Comparison of ENCODE assay signal across 9 mouse cellular contexts in the genomic region with DNA sequence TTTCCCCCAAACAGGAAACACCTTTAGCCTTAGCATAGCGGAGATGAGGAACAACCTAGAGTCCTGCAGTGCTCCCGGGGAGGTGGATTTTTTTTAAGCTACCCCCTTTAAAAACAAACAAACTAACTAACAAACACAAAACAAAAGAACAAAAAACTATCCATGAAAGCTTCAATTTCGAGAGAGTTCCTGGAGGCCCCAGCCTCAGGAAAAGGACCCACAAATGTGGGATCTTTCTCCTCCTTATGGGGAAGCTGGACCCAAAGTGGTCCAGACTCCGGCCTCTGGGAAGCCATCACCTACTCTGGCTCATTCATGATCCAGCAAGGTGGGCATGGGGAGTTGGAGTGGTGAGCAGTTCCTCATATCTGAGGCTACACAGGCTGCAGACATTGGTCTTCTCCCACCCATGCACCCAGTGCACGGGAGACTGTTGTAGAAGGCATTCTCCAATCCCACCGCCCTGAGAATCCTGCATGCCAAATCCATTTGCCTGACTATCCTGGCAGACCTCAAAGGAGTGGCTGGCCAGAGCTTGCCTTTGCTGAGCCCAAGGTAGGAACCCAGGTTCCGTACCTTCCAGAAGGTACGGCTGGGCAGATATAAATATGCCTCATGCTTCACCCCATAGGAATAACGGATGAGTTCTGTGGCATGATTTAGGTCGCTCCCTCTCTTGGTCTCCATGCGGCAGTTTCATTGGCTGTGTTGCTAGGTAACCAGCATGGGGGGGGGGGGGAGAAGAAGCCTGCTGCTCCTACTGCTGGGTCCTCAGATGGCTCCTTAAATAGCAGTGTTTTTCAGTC. TPM values are rescaled to one million over a fixed set of nuclear protein-coding genes. Genes with fewer than 3 reads are reported as not detected.
DNase-seq lines count a peak whose midpoint lies in the region; ATAC-seq and TF ChIP-seq lines count a peak whose summit lies in the region.
"Had no signal": no experiment of that assay in that cellular context is flagged by ENCODE, and none has a peak within 500 bp of the region (broad histone marks: within the 10 kb centered on the region; RNA-seq: fewer than 3 reads in every experiment).

No protein-coding gene starts in this region.

- H3K9ac ChIP-seq in kidney, embryonic 15.5 days = no peak overlapping the region
- peak overlapping the region; percentile 8; the same call in 1 of the 2 replicates for H3K9ac ChIP-seq in hindbrain, embryonic 16.5 days (ENCODE audit: low read depth, low read length)
- H3K9ac ChIP-seq in neural tube, embryonic 15.5 days (replicated peaks) = no peak overlapping the region

- peaks cover 47% of the 10 kb centered on the region for H3K4me1 ChIP-seq in kidney, embryonic 15.5 days
- H3K4me1 ChIP-seq in kidney, adult 2 months (ENCODE audit: control insufficient read depth, insufficient read depth, low read length) = 0 out of 2 replicates have a peak, but pooled peaks cover 2% of the 10 kb centered on the region
- H3K4me1 ChIP-seq in cortical plate, adult 2 months (ENCODE audit: control insufficient read depth, insufficient read depth, low read length) = peaks cover 34% of the 10 kb centered on the region
- peaks cover 43% of the 10 kb centered on the region for H3K4me1 ChIP-seq in hindbrain, embryonic 16.5 days (ENCODE audit: control insufficient read depth, insufficient read depth, low read depth, low read length)
- peaks cover 53% of the 10 kb centered on the region for H3K4me1 ChIP-seq in neural tube, embryonic 15.5 days

- H3K4me3 ChIP-seq in kidney, embryonic 15.5 days (replicated peaks) = no peak overlapping the region
- no peak overlapping the region for H3K4me3 ChIP-seq in kidney, adult 2 months (ENCODE audit: insufficient read depth, low read depth, low read length)
- no peak overlapping the region for H3K4me3 ChIP-seq in cortical plate, adult 2 months (ENCODE audit: insufficient read depth, low read length)
- no peak overlapping the region for H3K4me3 ChIP-seq in hindbrain, embryonic 16.5 days (ENCODE audit: low read length)
- no peak overlapping the region for H3K4me3 ChIP-seq in neural tube, embryonic 15.5 days (replicated peaks)

- no peak for TF ChIP-seq POLR2A in kidney, adult 2 months (IDR thresholded peaks at IDR 0.05; ENCODE audit: low read depth, low read length)
- TF ChIP-seq POLR2A in cortical plate, adult 2 months (IDR thresholded peaks at IDR 0.05; ENCODE audit: extremely low read depth, insufficient read depth, low read length) = no peak

- 0 out of 2 replicates have a peak, but pooled peaks have one; percentile 34 for ATAC-seq in kidney, embryonic 15.5 days (replicated peaks; ENCODE audit: low FRiP score)
- ATAC-seq in hindbrain, embryonic 16.5 days = peak; percentile 67
- peak; percentile 70 for ATAC-seq in neural tube, embryonic 15.5 days (ENCODE audit: low FRiP score)

- 42% methylated on average over 11 of the region's 11 CpGs for WGBS in kidney, embryonic 15.5 days
- WGBS in kidney, adult 2 months = 64% methylated on average over 11 of the region's 11 CpGs
- WGBS in hindbrain, embryonic 16.5 days = 24% methylated on average over 11 of the region's 11 CpGs
- 24% methylated on average over 11 of the region's 11 CpGs for WGBS in neural tube, embryonic 15.5 days

- no peak for DNase-seq in kidney, adult 2 months
- no peak for DNase-seq in urinary bladder, postnatal 4 days (ENCODE audit: low spot score in 2 of 2)
- DNase-seq in left cerebral cortex, postnatal 4 days = no peak
- no peak for DNase-seq in layer of hippocampus, adult 9-10 months (ENCODE audit: low spot score)
- DNase-seq: thymus, postnatal 36 days had no signal

- intact Hi-C loops in left cerebral cortex, postnatal 4 days (cut with DNase I) = no loop called here

- TF ChIP-seq CTCF in kidney, adult 2 months (conservative IDR thresholded peaks at IDR 0.05; ENCODE audit: insufficient read depth, insufficient read length, low read depth, low read length) = no peak
- no peak for TF ChIP-seq CTCF in cortical plate, adult 2 months (IDR thresholded peaks at IDR 0.05; ENCODE audit: extremely low read depth, insufficient read depth, low read length)

- peaks cover 7% of the 10 kb centered on the region for H3K27me3 ChIP-seq in kidney, embryonic 15.5 days
- no peaks in the 10 kb centered on the region for H3K27me3 ChIP-seq in kidney, adult 2 months (replicated peaks; ENCODE audit: control insufficient read depth, insufficient read depth, low read length)
- H3K27me3 ChIP-seq in hindbrain, embryonic 16.5 days (replicated peaks; ENCODE audit: control insufficient read depth, insufficient read depth, low read length) = no peaks in the 10 kb centered on the region
- H3K27me3 ChIP-seq in neural tube, embryonic 15.5 days (replicated peaks) = no peaks in the 10 kb centered on the region

- peak overlapping the region; percentile 43 for H3K4me2 ChIP-seq in kidney, embryonic 15.5 days
- peak overlapping the region; percentile 36 for H3K4me2 ChIP-seq in hindbrain, embryonic 16.5 days (ENCODE audit: low read length)
- peak overlapping the region; percentile 38 for H3K4me2 ChIP-seq in neural tube, embryonic 15.5 days

- H3K36me3 ChIP-seq in kidney, embryonic 15.5 days = no peaks in the 10 kb centered on the region
- no peaks in the 10 kb centered on the region for H3K36me3 ChIP-seq in kidney, adult 2 months (ENCODE audit: control insufficient read depth, insufficient read depth, low read length)
- H3K36me3 ChIP-seq in hindbrain, embryonic 16.5 days (ENCODE audit: control insufficient read depth, insufficient read depth, low read length) = no peaks in the 10 kb centered on the region
- no peaks in the 10 kb centered on the region for H3K36me3 ChIP-seq in neural tube, embryonic 15.5 days

- H3K9me3 ChIP-seq in kidney, embryonic 15.5 days (replicated peaks) = no peaks in the 10 kb centered on the region
- no peaks in the 10 kb centered on the region; the same call in 1 of the 2 replicates for H3K9me3 ChIP-seq in hindbrain, embryonic 16.5 days (ENCODE audit: control insufficient read depth, low read length)
- no peaks in the 10 kb centered on the region for H3K9me3 ChIP-seq in neural tube, embryonic 15.5 days (replicated peaks)

- peak overlapping the region; percentile 63; the same call in 1 of the 2 replicates for H3K27ac ChIP-seq in kidney, embryonic 15.5 days
- no peak overlapping the region for H3K27ac ChIP-seq in kidney, adult 2 months (ENCODE audit: insufficient read depth, low read depth, low read length)
- H3K27ac ChIP-seq in cortical plate, adult 2 months (ENCODE audit: insufficient read depth, low read length) = peak overlapping the region; percentile 90
- peak overlapping the region; percentile 71 for H3K27ac ChIP-seq in hindbrain, embryonic 16.5 days (ENCODE audit: low read depth, low read length)
- H3K27ac ChIP-seq in neural tube, embryonic 15.5 days (replicated peaks) = peak overlapping the region; percentile 75

RNA-seq across cellular contexts. Expression of gene Ttc7, which starts 48.9 kb away (rescaled TPM):
- 7.7 and 8.1 TPM in 2 replicates for polyA plus RNA-seq in kidney, embryonic 15.5 days (2015; fragmentation: Nextera tagmentation; extraction: Ambion mirVana)
- 68.6 and 81.9 TPM in 2 replicates for polyA plus RNA-seq in kidney, adult 2 months (2012; rRNA removed)
- polyA plus RNA-seq in cortical plate, adult 2 months (2012; rRNA removed) = 11.3 and 12.2 TPM in 2 replicates
- 6.1 and 6.6 TPM in 2 replicates for polyA plus RNA-seq in hindbrain, embryonic 16.5 days (2015; fragmentation: Nextera tagmentation; extraction: Ambion mirVana)
- polyA plus RNA-seq in neural tube, embryonic 15.5 days (2015; fragmentation: Nextera tagmentation; extraction: Ambion mirVana) = 7.2 and 12.0 TPM in 2 replicates
- 1 to 10 TPM; 7.7 to 8.7 TPM for total RNA-seq in left cerebral cortex, postnatal 4 days (2021)
